Mouse (Mus musculus): ENCODE measurements at regions not wholly inside any gene's neighbourhood (a gene's known extent, or its start where the extent isn't known, plus 50 kb on each side); places are given as distances from the start of the nearest gene placed in this dataset.

DNA sequence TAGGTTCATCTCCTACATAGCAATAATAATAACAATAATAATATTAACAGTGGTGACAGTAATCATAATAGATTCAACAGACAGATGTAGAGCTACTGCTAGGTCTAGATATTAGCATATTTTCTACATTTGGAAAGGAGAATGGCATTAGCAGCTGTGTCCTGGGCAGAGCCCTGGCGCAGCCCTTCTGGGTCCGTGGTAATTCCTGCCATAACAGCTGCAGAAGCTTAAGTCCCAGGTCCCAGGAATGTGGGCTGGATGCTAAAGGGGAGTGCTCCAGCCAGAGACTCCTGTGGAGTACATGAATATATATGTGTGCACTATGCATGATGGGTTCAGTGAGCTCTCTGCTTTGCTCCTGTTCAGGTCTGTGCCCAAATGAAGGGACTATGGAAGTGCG lies 262.7 kb upstream of the Hs6st1 start:
- DNase-seq, result no peak

- no peak for DNase-seq
Observed at GRCm38 (mm10) chr1:35806329-35806728, 261.9 kb upstream of the Hs6st1 start.

GRCm38 (mm10) chr1:35806731-35807130 lies 261.5 kb upstream of the Hs6st1 start:
- no peak for DNase-seq

DNA sequence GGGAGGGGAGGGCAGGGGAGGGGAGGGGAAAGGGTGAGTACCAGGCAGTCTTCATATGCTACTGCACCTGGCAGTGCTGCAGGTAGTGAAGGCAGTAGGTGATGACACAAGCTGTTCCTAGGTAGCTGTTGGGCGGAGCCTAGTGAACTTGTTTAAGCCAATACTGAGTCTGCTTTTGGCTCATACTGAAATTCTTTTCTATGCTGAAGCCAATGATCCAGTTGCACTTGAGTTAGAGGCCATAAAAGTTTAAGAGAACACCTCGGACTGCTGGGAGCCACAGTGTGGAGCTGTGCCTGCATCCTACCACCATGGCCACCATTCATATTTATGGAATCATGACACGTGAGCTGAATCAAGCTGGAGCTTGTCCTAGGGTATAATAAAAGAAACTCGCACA lies 259.3 kb upstream of the Hs6st1 start:
- no peak for DNase-seq

GRCm38 (mm10) chr1:35809341-35809740 lies 258.9 kb upstream of the Hs6st1 start:
- no peak for DNase-seq

GRCm38 (mm10) chr1:35810571-35811342 lies 257.4 kb upstream of the Hs6st1 start:
- DNase-seq, result no peak

GRCm38 (mm10) chr1:35811380-35811779 lies 256.8 kb upstream of the Hs6st1 start:
- DNase-seq, result no peak

GRCm38 (mm10) chr1:35811795-35812194 lies 256.4 kb upstream of the Hs6st1 start:
- DNase-seq, result no peak

- no peak for DNase-seq
Observed at GRCm38 (mm10) chr1:35813625-35814024, 254.6 kb upstream of the Hs6st1 start.

GRCm38 (mm10) chr1:35814207-35814606 lies 254.0 kb upstream of the Hs6st1 start:
- no peak for DNase-seq

- DNase-seq, result no peak
Observed at GRCm38 (mm10) chr1:35814751-35815150, 253.4 kb upstream of the Hs6st1 start.

DNA sequence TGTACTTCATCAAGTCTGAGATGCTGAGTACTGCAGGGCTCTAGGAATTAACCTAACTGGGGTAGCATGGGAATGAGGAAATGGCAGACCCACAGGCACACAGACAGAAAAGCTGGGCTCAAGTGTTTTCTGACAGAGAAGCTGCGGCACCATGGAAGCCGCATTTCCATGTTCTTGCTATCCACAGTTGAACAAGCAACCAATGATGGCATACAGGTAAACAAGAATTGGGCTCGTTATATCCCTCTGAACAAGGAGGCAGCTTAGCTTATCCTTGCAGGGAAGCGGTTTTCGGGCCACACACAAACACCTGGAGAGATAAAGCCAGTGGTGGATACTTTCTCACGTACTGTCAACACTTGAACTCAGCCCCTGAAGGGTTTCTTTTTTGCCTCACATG lies 246.4 kb upstream of the Hs6st1 start:
- no peak for DNase-seq

DNA sequence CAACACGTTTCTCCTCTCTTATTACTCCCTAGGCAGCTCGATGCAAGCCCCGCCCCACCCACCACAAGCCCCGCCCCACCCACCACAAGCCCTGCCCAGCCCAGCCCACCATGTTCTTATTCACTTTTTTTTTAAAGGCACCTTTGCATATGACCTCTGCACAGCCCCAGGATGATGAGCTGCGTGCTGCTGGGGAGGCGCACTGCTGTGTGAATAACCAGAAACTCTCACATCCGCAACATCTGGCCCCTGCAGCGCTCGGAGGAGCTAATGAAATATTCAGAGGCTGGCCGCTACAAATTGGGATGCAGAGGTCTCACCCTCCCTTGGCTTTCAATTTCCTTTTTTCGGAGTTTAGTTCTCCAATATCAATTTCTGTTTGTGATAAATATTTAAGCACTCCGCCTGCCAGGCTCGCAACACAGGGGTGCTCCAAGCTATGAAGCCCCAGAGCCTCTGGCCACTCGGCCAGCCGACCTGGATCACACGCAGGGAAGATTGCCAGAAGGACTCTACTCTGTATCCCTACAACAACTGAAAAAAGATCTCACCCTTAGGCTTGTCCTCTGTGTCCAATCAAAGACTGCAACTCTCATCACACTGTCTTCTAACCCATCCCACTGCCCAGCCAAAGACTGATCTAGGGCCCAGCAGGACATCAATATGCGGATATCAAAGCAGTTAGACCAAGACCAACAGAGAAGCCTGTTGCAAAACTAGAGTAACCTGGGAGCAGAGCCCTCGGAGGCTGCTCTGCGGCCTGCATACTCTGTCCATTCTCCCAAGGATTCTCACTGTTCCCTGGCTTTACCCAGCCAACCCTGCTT lies 245.6 kb upstream of the Hs6st1 start:
- DNase-seq, result no peak

DNA sequence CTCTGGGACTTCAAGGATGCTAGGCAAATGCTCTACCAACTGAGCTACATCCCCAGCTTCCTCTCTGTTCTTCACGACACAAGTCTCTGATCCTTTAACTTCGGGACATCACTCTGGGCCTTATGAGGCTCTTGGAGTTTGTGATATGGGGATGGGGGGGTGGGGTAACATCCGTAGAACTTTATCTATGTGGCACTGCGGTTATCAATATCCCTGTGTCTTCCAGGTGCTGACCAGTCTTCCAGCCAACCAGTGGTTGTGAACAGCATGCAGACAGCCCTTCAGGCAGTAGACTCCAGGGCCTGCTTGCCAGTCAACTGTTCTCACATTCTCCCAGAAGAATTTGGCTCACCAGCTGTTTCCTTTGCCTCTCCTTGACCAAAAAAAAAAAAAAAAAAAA lies 244.7 kb upstream of the Hs6st1 start:
- no peak for DNase-seq

DNA sequence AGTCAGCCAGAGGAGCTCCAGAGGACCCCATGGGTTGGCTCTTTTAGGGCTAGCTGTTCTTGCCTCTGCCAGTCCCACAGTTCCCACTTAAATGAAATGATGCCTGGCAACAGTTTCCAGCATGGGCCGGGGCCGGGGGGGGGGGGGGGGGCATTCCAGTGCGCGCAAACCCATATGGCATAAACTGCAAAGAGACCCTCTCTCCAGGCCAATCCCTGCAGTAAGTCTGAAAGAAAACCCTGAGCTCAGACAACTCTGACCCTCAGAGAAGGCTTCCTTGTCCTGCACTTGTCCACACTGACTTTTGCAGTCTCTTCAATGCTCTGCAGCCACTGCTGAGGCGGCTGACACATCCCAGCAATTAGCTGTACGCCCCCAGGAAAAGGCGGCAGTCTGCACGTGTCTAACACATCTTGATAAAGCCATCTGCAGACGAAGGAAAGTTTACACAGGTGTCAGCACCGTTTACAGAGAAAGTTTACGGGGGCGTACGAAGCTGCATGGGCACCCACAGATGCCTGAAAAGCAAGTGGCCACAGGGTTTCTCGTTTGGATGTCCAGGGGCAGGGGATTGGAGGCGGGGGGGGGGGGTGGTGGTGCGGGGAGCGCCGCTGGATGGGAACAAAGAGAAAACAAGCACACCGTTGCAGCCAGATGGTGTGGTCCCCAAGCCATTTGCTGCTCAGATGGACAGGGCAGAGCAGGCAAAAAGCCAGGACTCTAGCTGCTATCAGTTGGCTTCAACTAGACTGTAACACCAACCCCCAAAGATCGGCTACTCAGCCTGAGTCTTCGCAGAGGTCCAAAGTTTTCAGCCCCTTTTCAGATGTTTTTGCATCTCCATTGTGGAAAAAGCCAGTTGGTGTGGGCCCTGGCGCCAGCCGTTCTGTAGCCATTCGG lies 244.0 kb upstream of the Hs6st1 start:
- peak; percentile 7 for DNase-seq

GRCm38 (mm10) chr1:35825531-35825966 lies 242.7 kb upstream of the Hs6st1 start:
- DNase-seq, result no peak

- DNase-seq, result no peak
Observed at GRCm38 (mm10) chr1:35826575-35827114, 241.6 kb upstream of the Hs6st1 start.

- DNase-seq, result no peak
Observed at GRCm38 (mm10) chr1:35827471-35827870, 240.7 kb upstream of the Hs6st1 start.

DNA sequence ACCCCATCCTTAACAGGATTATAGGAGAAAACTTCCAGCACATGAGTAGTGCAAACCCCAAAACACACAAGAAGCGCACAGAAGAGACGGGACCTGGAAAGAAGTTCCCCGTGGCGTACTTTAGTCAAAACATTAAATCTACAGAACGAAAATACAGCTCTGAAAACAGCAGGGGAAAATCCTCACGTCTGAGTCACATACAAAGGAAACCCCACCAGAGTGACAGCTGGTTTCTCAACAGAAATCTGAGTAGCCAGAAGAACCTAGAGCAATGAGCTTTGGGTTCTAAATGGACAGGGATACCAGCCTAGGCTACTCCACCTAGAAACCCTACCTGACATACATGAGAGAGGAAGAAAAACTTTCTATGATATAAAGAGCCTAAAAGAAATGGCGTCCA lies 234.0 kb upstream of the Hs6st1 start:
- DNase-seq, result no peak

GRCm38 (mm10) chr1:35836552-35836951 lies 231.6 kb upstream of the Hs6st1 start:
- DNase-seq, result no peak

DNA sequence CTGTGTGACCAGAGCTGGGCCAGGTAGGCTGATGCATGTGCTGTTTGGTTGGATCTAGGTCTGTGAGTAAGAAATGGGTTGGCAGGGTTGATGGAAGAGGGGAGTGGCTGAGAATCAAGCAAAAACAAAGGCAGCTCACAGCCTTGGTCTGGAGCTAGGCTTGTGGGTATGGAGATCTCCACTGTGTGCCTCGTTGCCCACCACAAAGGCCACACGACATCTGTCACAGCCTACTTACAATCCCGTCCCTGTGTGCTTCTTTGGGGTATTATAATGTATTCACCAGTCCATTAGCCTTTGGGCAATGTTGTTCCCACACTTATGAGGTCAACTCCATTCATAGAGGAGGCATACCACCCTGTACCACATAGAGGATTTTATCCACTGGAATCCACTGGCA lies 229.6 kb upstream of the Hs6st1 start:
- no peak for DNase-seq

DNA sequence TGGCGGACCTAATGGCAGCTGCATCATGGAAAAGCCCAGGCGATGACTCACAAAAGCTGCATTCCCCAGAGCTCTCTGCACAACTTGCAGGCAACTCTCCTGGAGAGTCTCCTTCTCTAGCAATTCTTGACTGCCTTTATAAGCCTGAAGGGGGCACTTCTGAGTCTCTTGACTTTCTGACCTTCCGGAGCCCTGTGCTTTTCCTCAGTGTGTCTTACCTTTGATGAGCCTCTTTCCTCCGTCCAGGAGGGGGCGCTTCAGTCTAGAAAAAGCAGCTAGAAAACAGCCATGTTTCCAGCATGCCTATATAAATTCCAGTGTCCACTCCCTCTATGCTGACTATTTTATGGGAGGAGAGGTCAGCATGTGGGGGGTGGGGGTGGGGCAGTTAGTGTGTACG lies 228.8 kb upstream of the Hs6st1 start:
- no peak for DNase-seq

DNA sequence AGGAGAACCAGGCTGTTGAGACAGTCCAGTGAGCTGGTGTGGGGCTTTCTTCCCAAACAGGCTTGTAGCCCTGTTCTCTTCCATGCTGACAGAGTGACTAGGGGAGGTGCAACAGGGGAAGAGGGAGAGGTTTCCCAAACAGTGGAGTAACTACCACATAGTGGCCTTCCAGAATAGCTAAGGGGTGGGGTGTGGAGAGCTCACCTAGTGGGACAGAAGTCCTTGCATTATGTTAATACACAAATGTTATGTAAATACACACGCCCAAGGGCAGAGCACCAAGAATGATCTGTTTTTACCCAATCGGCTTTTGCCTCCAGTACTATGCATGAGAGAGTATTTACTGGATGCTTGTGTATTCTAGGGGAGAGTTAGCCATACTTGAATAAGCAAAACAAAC lies 226.6 kb upstream of the Hs6st1 start:
- no peak for DNase-seq

All from right cerebral cortex, adult 18-20 months (tissue).